Mouse (Mus musculus): ENCODE measurements around the gene Lamb1.

DNA sequence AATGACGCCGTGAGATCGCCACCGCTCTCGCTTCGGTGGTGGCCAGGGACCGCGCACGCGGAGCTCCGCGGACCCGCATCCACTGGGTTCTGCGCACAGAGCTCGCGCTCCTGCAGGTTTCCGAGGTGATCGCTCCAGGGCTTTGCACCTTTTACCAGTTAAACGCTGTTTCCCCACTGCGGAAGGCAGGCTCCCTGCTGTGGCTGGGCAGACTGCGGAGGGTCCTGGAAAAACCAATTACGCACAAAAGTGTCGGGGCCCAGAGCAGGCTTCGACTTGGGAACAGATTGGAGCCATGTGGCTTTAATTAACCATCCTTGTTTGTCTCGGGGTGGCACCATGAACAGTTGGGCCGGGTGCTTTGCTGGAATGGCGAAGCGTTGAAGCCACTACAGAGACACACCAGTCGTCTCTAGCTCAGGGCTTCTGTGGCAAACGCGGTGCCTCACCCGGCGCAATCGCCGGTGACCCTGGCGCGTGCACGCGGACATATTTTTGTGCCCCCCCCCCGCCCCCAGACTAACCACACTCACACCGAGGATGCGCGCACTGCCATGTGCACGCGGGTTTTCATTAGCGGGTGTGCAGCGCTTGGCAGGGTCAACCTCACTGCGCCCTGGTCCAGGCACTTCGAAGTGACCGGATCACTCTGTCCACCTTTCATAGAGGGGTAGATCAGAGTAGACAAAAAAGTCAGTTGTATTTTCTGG lies 843 bp downstream of the Lamb1 start:
- TF ChIP-seq CTCF (conservative IDR thresholded peaks at IDR 0.05; ENCODE audit: low read length) (no peak), POU5F1 (IDR thresholded peaks at IDR 0.05; ENCODE audit: borderline replicate concordance, low read length) (no peak), NANOG (IDR thresholded peaks at IDR 0.05; ENCODE audit: borderline replicate concordance, low read length) (no peak)

Measured in E14TG2a.4 (cell line).